Mouse (Mus musculus): ENCODE measurements around the gene Dpp8.

Gene Dpp8

DNA sequence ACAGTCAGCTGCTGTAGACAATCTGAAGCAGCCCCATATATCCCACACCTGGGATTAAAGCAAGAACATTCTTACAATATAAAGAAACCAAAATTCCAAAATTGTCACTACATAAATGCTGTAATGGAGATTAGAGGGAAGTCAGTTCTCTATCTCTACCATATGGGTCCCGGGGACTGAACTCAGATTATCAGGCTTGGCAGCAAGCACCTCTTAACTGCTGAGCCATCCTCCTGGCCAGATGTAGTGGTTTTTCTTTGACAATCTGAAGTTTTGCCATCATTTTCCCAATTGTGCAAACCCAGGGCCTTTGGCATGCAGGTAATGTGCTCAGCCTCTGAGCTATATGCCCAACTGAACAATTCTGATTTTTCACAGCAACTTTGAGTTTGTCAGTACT is 53.1 kb downstream of the Dpp8 start:
- DNase-seq (ENCODE audit: extremely low read depth, low read depth), result no peak

DNA sequence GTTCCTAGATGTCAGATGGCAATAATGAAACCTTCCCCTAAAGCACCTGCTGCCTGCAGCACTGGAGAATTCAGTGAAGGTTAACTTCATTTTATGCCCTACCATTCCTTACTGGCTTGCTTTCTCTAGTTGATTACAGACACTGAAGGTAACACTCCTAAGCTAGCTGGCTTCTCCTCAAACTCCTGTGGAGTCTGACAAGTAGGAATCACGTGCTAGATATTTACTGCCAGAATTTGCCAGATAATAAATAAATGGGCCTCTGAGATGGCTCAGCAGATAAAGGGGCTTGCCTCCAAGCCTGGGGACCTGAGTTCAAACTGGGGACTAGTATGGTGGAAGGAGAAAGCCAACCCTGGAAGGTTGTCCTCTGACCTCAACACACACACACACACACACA is 54.6 kb downstream of the Dpp8 start:
- DNase-seq (ENCODE audit: extremely low read depth, low read depth), result no peak

DNA sequence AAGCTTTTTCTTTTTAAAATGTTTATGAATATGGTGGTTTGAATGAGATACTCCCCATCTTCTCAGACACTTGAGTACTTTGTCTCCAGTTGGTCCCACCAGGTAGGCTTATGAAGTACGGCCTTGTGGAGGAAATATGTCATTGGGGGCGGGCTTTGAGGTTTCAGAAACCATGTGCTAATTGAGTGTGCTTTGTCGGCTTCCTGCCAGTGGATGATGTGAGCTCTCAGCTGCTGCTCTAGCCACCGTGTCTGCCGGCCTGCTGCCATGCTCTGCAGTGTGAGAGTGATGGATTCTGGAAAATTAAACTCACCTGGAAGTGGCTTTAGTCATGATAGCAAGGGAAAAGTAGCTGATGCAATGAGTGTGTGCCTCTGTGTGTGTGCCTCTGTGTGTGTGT is 55.3 kb downstream of the Dpp8 start:
- no peak for DNase-seq (ENCODE audit: extremely low read depth, low read depth)

DNA sequence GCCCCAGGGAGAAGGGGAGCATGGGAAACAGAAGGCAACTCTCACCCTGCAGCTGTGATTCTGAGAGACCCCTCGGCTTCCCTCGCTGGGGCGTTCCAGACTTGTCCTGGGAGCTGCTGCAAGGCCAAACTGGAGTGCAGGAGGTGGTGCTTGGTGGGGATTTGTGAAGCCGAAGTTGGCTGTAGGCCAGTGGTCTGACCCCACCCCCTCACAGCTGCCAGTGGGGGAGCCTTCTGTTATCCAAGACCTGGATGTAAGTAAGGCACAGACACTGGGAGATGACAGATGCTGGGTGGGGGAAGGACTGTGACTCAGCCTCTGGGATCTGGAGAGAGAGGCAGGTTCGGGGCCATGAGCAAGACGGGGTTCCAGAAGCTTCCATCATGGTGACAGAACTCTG is 62.0 kb downstream of the Dpp8 start:
- no peak for DNase-seq (ENCODE audit: extremely low read depth, low read depth)

DNA sequence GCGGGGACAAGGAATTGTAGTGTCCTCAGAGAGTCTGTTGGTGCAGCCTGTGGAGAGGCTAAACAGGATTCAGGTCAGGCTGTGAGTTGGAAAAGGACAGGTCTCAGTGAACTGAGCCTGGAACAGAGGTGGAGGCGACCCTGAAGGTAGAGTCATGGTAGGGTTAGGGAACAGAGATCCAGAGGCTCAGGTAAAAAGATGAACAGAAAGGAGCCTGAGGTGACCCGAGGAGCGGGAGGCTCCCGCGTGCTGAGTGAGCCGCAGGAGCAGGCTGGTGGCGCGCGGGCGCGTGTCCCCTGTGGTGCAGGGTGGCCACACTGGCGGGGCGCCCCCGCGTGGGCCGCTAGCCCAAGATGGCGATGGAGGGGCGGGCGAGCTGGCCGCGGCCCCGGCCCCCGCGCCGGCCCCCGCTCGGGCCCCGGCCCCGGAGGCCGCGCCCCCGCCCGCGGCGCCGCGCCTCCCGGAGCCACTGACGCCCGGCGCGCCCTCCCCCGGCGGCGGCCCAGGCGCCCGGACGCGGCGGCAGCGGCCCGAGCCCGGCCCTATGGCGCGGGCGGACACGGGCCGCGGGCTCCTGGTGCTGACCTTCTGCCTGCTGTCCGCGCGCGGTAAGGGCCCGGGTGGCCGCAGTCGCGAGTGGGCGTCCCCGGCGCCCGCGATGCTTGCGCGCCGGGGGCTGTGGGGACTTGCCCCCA is 68.9 kb downstream of the Dpp8 start, which contains the start of gene Igdcc4:
Gene Igdcc4 (plus strand): TSS at position 496 of the 695 bp plus-strand sequence.
- DNase-seq (ENCODE audit: extremely low read depth, low read depth), result no peak

DNA sequence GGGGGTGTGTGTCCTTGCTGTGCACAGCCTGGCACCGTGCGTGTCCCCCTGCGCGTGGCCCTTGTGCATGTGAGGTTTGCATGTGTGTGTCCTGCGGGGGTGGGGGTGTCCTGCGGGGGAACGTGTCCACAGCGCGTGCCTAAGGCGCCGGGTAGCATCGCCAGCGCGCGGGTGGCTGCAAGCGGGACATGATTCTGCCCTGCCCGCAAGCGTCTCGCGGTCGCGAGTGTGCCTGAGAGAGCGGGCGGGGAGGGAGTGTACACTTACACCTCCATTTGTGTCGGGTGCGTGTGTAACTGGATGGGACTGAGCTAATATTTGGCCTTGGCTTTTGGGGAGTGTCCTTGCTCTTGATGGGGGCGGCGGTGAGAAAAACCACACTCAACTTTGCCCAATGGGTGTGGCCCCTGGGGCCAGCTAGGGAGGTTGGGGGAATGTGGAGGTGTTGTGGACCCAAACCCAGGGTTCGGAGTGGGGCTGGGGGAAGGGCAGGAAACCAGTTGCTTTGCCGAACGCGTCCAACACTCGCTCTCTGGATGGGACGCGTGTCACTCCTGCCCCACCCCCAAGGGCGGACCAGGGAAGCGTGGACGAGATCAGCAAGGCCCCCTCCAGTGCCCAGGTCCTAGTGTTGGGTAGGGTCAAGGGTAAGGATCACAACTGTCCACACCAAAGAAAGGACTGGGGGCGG is 69.6 kb downstream of the Dpp8 start:
- no peak for DNase-seq (ENCODE audit: extremely low read depth, low read depth)

DNA sequence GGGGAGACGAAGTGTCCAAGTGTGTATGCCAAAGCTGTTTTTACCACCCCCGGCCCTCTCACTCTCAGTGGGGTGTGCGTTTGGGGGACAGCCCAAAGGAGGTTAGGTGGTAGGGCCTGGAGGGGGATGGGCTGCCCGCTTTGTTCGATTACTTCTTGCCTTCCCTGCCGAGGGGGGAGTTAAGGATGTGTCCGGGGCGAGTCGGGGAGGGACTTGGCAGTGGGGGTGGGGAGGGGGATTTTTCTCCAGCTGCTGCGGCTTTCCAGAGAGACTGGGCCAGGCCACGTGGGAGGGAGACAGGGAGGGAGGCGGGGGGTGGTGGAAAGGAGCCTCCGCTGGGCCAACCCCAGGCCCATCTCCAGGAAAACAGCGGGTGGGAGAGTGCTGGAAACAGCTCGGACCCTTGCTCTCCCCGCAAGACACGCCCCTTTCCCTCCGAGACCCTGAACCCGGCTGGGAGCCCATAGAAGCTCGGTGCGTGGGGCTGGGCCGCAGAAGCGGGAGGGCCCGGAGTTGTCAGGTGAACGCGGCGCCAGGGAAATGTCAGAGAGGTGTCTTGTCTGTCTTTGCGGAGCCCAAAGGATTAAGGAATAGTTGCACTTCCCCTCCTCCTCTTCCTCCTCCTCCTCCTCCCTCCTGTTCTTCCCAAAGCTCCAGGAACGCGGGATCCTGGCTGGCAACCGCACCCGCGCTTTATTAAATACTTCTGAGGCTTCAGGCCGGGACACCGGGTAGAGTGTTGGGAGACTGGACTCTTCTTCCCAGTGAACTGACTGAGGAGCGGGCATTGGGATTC is 70.4 kb downstream of the Dpp8 start:
- DNase-seq (ENCODE audit: extremely low read depth, low read depth), result no peak

DNA sequence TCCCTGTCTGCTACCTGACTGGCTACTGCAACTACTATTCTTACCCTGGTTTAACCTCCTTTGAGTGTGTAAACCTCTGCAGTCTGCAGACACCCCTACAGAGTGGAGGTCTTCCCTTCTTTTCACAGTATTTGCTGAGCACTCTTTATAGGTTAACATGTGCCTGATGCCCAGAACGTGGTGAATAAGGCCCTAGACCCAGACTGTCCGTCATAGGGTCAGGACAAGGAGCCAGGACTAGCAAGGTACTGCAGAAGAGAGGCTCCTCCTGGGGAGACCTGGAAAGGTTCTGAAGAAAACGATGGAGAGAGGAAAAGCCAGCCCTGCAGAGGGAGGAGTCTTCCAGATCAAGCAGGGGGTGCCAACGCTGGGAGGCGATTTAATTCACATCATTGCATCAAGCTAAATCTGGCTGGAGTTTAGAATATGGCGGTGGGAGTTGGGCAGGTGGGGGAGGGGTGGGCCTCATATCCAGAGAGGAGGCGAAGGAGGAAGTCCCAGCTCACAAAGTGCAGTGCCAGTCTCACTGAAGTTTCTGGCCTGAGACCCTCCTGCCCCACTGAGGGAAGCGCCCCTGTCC is 71.0 kb downstream of the Dpp8 start:
- no peak for DNase-seq (ENCODE audit: extremely low read depth, low read depth)

DNA sequence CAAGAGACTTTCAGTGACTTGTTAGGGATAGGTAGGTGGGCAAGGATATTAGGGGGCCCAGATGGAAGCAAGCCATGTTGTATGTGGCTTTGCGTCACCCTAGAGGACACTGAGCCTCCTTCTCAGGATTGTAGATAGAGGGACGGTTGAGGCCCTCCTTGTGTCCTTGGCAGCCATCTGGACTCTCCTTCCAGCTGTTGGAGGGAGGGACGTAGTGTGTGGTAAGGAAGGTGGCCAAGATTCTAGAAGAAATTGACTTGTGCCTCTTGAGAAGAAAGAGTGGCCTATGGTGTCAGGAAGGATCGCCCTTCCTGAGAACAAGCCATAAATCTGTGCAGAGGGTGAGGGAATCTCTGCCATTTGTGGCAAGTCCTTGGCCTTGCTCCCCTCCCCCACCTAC is 74.6 kb downstream of the Dpp8 start:
- no peak for DNase-seq (ENCODE audit: extremely low read depth, low read depth)

DNA sequence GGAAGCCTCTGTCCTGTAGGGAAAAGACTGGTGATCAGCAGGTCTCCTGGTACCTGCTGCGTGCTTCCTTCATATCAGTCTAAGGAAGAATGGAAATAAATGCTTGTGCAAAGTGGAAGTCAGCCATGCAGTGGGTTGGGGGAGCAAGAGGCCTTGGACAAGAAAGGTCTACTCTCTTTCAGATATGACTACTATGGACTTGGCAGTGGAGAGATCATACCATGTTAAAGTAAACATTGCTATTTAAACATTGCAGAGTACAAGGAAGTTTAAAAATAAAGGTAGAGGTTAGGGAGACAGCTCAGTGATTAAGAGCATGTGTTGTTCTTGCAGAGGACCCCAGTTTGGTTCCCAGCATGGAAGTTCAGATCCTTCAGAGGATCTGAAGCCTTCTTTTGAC is 75.7 kb downstream of the Dpp8 start:
- DNase-seq (ENCODE audit: extremely low read depth, low read depth), result no peak

DNA sequence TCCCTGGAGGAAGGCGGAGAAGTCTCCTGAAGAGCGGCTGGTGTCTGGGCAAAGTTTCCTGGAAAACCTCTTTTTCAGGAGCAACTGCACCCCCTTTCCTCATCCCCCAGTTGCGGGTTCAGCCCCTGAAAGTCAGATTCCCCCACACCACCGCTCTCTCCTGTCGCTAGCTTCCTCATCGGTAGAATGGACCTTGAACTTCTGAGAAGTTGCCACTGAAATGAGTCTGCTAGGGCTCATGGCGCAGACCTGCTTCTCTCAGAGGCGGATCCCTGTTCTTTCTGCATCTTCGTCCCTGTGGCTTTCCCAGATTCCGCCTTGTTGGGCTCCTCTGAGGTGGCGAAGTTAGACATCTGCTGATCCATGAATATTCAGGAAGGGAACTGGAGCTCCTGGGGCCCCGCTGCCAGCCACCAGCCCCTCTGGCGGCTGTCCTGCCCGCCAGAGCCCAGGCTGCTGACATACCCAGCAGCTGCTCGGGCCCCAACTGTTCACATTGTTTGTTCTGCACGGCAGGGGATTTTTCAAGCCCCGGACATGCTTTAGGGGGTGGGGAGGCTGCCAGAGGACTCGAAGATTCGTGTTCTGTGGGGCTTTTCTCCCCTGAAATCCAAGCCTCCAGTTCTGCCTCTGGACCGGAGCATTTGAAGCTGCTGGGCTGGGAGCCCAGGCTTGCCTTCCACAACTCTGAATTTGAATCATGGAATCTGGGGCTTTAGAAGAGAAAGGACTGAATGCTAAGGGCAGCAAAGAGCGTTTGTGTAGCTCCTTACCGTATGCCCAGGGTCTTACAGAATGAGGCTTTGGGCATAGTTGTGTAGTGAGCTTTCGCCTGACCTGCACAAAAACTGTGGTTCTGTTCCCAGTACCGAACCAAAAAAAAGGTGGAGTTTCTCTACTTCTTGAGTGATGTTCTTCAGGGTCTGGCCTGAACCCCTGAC is 77.2 kb downstream of the Dpp8 start:
- DNase-seq (ENCODE audit: extremely low read depth, low read depth), result no peak

DNA sequence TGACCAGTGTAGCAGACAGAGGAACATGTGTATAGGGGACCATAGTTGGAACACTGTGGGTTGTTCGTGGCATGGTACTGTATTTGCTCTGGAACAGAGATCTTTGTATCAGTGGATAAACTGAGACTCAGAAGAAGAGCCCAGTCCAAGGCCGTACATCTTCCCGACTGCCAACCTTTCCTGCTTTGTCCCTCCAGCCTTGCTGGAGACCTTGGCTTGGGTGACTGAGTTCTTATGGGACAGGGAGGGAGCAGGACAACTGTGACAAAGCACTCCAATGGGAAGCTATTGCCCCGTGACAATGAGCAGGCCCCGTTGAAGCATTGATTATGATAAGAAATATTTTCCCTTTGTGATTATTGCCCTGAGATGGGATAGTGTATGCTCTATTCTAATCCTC is 79.5 kb downstream of the Dpp8 start:
- no peak for DNase-seq (ENCODE audit: extremely low read depth, low read depth)

DNA sequence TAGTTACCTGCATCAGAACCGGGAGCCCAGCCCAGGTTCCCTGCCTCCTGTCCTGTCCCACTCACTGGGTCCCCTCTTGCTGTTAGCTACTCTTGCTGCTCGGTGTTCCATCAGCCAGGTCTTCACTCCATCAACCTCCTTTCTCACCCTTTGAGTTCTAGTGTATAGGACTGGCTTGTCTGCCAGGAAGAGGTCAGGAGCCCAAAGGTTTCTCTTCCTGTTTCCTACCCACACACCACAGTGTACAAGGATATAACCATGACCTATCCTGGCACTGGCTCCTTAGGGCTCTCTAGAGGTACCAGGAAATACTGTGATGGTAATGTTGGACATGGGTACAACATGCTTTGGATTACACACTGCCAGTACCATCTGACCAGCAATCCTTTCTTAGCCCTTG is 81.5 kb downstream of the Dpp8 start:
- DNase-seq (ENCODE audit: extremely low read depth, low read depth), result no peak

DNA sequence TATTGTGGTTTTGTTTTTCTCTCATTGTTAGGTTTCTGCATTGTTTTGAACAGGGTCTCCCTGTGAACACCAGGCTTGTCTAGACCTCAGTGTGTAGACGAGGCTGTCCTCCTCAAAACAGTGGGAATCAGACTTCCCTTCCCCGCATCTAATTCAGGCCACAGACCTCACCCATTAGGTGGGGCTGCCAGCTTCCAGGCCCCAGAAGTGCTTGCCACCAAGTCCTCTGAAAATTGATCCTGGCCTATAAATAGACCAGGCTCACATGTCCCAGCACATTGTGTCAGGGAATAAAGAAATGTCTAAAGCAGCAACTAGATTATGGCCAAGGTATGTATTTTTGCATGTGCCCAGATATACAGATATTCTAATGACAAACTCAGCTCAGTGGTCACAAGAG is 83.7 kb downstream of the Dpp8 start:
- DNase-seq (ENCODE audit: extremely low read depth, low read depth), result no peak

DNA sequence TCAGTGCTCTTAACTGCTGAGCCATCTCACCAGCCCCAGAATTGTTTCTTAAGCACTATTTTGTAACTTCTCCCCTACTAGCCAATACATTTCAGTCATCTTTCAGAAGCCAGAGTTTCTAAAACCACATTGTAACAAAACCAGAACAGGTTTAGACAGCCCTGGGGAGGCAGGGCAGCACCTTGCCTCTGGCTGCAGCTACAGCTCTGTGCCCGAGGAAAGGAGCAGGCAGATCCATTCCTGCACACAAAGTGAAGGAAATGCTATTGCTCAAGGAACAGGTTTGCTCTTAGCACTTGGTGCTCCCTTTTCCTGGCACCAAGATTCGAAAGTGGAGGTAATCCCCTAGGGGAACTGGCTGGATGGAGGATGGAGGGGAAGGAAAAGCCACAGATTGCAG is 85.3 kb downstream of the Dpp8 start:
- no peak for DNase-seq (ENCODE audit: extremely low read depth, low read depth)

DNA sequence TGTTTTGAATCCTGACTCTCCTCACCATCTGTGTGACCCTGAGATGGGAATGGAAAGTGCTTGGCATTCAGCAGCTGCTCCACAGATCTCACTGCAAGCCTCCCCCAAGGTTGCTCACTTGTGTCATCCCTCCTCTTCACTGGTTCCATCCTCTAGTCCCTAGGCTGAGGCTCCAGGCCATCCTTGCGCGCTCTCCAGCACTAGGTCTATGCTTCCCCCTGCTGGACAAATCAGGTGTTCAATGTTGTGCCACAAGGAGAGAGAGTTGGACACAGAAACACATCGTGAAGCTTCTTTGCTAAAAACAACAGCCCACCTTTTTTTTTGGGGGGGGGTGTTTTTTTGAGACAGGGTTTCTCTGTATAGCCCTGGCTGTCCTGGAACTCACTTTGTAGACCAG is 88.7 kb downstream of the Dpp8 start:
- peak; percentile 30 for DNase-seq (ENCODE audit: extremely low read depth, low read depth)

DNA sequence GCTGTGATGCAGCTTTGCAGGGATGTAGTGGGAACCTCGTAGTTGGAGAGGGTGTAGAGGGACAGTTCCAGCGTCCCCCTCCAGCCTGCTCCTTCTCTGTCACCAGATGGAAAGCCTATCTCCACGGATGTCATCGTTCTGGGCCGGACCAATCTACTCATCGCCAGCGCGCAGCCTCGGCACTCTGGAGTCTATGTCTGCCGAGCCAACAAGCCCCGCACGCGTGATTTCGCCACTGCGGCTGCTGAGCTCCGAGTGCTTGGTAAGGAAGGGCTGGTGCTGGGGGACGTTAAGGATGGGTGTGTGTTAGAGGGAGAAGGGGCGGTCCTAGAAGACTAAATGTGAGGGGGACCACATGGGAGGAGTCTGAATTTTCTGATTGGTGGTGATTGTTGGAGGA is 90.3 kb downstream of the Dpp8 start:
- DNase-seq (ENCODE audit: extremely low read depth, low read depth), result no peak

DNA sequence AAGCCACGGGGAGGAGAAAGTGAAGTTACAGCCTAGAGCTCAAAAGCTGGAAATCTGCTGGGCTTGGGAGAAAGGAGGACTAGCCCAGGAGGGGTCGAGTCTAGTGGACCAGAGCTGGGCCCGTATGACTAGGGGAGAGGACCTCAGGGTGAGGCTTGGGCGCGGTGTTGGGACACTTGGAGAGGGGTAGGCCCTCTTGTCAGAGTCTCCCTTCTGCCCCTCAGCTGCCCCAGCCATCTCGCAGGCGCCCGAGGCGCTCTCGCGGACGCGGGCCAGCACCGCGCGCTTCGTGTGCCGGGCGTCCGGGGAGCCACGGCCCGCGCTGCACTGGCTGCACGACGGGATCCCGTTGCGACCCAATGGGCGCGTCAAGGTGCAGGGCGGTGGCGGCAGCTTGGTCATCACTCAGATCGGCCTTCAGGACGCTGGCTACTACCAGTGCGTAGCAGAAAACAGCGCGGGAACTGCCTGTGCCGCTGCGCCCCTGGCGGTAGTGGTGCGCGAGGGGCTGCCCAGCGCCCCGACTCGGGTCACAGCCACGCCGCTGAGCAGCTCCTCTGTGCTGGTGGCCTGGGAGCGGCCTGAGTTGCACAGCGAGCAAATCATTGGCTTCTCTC is 91.4 kb downstream of the Dpp8 start:
- DNase-seq (ENCODE audit: extremely low read depth, low read depth), result no peak

DNA sequence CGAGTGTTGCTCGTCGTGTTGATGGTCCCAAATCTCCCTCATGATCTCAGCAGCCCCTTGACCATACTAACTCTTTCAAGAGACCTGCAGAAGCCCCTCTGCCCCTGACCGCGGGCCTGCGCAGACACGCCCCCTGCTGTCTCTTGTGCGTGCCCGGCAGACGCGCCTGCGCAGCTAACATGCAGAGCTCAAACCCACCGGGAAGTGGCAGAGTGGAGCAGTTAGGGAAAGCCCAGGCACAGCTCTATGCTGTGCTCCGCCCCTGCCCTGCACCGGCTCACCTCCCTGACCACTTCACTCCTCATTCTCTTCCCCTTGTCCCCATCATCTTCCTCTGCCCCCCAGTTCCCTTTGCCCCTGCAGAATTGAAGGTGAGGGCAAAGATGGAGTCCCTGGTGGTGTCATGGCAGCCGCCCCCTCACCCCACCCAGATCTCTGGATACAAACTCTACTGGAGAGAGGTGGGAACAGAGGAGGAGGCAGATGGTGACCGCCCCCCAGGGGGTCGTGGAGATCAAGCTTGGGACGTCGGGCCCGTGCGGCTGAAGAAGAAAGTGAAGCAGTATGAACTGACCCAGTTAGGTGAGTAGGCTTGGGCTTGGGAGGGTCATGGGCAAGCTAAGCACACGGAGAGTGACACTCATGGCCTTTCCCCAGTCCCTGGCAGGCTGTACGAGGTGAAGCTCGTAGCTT is 96.1 kb downstream of the Dpp8 start:
- peak; percentile 63 for DNase-seq (ENCODE audit: extremely low read depth, low read depth)

DNA sequence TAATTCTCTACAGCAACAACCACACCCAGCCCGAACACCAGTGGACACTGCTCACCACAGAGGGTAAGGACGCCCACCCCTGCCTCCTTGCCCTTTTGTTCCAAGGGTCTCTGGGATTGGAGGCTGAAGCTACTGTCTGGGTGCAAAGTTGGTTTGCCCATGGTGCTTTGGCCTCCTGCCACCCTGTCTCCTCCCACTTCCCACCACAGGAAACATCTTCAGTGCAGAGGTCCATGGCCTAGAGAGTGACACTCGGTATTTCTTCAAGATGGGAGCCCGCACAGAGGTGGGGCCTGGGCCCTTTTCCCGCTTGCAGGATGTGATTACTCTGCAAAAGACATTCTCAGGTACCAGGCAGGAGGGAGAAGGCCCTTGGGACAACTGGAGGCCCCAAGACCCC is 99.5 kb downstream of the Dpp8 start:
- DNase-seq (ENCODE audit: extremely low read depth, low read depth), result no peak
